Mouse (Mus musculus): ENCODE data around the gene Srbd1. TPM values are rescaled to one million over a fixed set of nuclear protein-coding genes. Genes with fewer than 3 reads are reported as not detected.

Gene Srbd1
- total and polyA plus RNA-seq, 2 experiments from 2014 or later: 8.3 to 13.2 TPM

- Histone ChIP-seq H3K9ac (replicated peaks; ENCODE audit: low read length, poor library complexity, severe bottlenecking) (no peak overlapping the region), H3K27me3 (ENCODE audit: insufficient read depth, low read length) (no peaks in the 10 kb centered on the region), H3K36me3 (ENCODE audit: insufficient read depth, low read length) (no peaks in the 10 kb centered on the region), H3K27ac (ENCODE audit: low read depth, low read length) (no peak overlapping the region), H3K9me3 (ENCODE audit: low read length) (no peaks in the 10 kb centered on the region), H3K4me1 (ENCODE audit: insufficient read depth, low read length) (no peaks in the 10 kb centered on the region), H3K4me2 (ENCODE audit: low read depth, low read length, poor library complexity, severe bottlenecking) (no peak overlapping the region), H3K4me3 (ENCODE audit: low read depth, low read length) (no peak overlapping the region)
- WGBS: 89% methylated on average over 8 of the region's 8 CpGs
- TF ChIP-seq CTCF (IDR thresholded peaks at IDR 0.05): no peak
- DNase-seq (ENCODE audit: low spot score) (no peak), ATAC-seq (ENCODE audit: low FRiP score) (no peak)
These were observed 170.4 kb downstream of the Srbd1 start for GRCm38 (mm10) chr17:85974591-85974990.

GRCm38 (mm10) chr17:85971120-85971519 lies 173.9 kb downstream of the Srbd1 start:
- Histone ChIP-seq H3K4me1 (ENCODE audit: insufficient read depth, low read length) (no peaks in the 10 kb centered on the region), H3K27me3 (ENCODE audit: insufficient read depth, low read length) (no peaks in the 10 kb centered on the region), H3K36me3 (ENCODE audit: insufficient read depth, low read length) (no peaks in the 10 kb centered on the region), H3K9me3 (ENCODE audit: low read length) (no peaks in the 10 kb centered on the region), H3K27ac (ENCODE audit: low read depth, low read length) (no peak overlapping the region), H3K4me3 (ENCODE audit: low read depth, low read length) (no peak overlapping the region), H3K4me2 (ENCODE audit: low read depth, low read length, poor library complexity, severe bottlenecking) (no peak overlapping the region), H3K9ac (replicated peaks; ENCODE audit: low read length, poor library complexity, severe bottlenecking) (no peak overlapping the region)
- DNase-seq (ENCODE audit: low spot score) (no peak), ATAC-seq (ENCODE audit: low FRiP score) (no peak)
- no peak for TF ChIP-seq CTCF (IDR thresholded peaks at IDR 0.05)
- WGBS: 54% methylated on average over 4 of the region's 4 CpGs

- H3K4me3 ChIP-seq (ENCODE audit: low read depth, low read length): no peak overlapping the region
- no peak for TF ChIP-seq CTCF (IDR thresholded peaks at IDR 0.05)
- ATAC-seq (ENCODE audit: low FRiP score) (no peak), DNase-seq (ENCODE audit: low spot score) (no peak)
- no peaks in the 10 kb centered on the region for H3K4me1 ChIP-seq (ENCODE audit: insufficient read depth, low read length)
- H3K36me3 ChIP-seq (ENCODE audit: insufficient read depth, low read length): no peaks in the 10 kb centered on the region
- no peak overlapping the region for H3K27ac ChIP-seq (ENCODE audit: low read depth, low read length)
- H3K4me2 ChIP-seq (ENCODE audit: low read depth, low read length, poor library complexity, severe bottlenecking): no peak overlapping the region
- no peaks in the 10 kb centered on the region for H3K27me3 ChIP-seq (ENCODE audit: insufficient read depth, low read length)
- no peak overlapping the region for H3K9ac ChIP-seq (replicated peaks; ENCODE audit: low read length, poor library complexity, severe bottlenecking)
- no peaks in the 10 kb centered on the region for H3K9me3 ChIP-seq (ENCODE audit: low read length)
- 65% methylated on average over 6 of the region's 6 CpGs for WGBS
These were observed 183.3 kb downstream of the Srbd1 start for GRCm38 (mm10) chr17:85961653-85962052.

GRCm38 (mm10) chr17:85951771-85952170 lies 193.2 kb downstream of the Srbd1 start:
- no peak for TF ChIP-seq CTCF (IDR thresholded peaks at IDR 0.05)
- Histone ChIP-seq H3K36me3 (ENCODE audit: insufficient read depth, low read length) (no peaks in the 10 kb centered on the region), H3K9ac (replicated peaks; ENCODE audit: low read length, poor library complexity, severe bottlenecking) (no peak overlapping the region), H3K4me2 (ENCODE audit: low read depth, low read length, poor library complexity, severe bottlenecking) (no peak overlapping the region), H3K9me3 (ENCODE audit: low read length) (no peaks in the 10 kb centered on the region), H3K4me1 (ENCODE audit: insufficient read depth, low read length) (no peaks in the 10 kb centered on the region), H3K27ac (ENCODE audit: low read depth, low read length) (no peak overlapping the region), H3K27me3 (ENCODE audit: insufficient read depth, low read length) (no peaks in the 10 kb centered on the region), H3K4me3 (ENCODE audit: low read depth, low read length) (no peak overlapping the region)
- WGBS: 70% methylated on average over 2 of the region's 2 CpGs
- no peak for ATAC-seq (ENCODE audit: low FRiP score)
- no peak for DNase-seq (ENCODE audit: low spot score)

GRCm38 (mm10) chr17:85949919-85950505 lies 195.0 kb downstream of the Srbd1 start:
- Histone ChIP-seq H3K27ac (ENCODE audit: low read depth, low read length) (no peak overlapping the region), H3K4me2 (ENCODE audit: low read depth, low read length, poor library complexity, severe bottlenecking) (no peak overlapping the region), H3K9me3 (ENCODE audit: low read length) (no peaks in the 10 kb centered on the region), H3K4me3 (ENCODE audit: low read depth, low read length) (no peak overlapping the region), H3K36me3 (ENCODE audit: insufficient read depth, low read length) (no peaks in the 10 kb centered on the region), H3K4me1 (ENCODE audit: insufficient read depth, low read length) (no peaks in the 10 kb centered on the region), H3K9ac (replicated peaks; ENCODE audit: low read length, poor library complexity, severe bottlenecking) (no peak overlapping the region), H3K27me3 (ENCODE audit: insufficient read depth, low read length) (no peaks in the 10 kb centered on the region)
- WGBS: 38% methylated on average over 14 of the region's 14 CpGs
- peak; percentile 51 for DNase-seq (ENCODE audit: low spot score)
- no peak for TF ChIP-seq CTCF (IDR thresholded peaks at IDR 0.05)
- no peak for ATAC-seq (ENCODE audit: low FRiP score)

- H3K27ac ChIP-seq (ENCODE audit: low read depth, low read length): no peak overlapping the region
- H3K4me2 ChIP-seq (ENCODE audit: low read depth, low read length, poor library complexity, severe bottlenecking): no peak overlapping the region
- no peak overlapping the region for H3K9ac ChIP-seq (replicated peaks; ENCODE audit: low read length, poor library complexity, severe bottlenecking)
- 70% methylated on average over 11 of the region's 11 CpGs for WGBS
- DNase-seq (ENCODE audit: low spot score) (no peak), ATAC-seq (ENCODE audit: low FRiP score) (no peak)
- H3K27me3 ChIP-seq (ENCODE audit: insufficient read depth, low read length): no peaks in the 10 kb centered on the region
- no peaks in the 10 kb centered on the region for H3K36me3 ChIP-seq (ENCODE audit: insufficient read depth, low read length)
- no peaks in the 10 kb centered on the region for H3K4me1 ChIP-seq (ENCODE audit: insufficient read depth, low read length)
- no peak overlapping the region for H3K4me3 ChIP-seq (ENCODE audit: low read depth, low read length)
- no peaks in the 10 kb centered on the region for H3K9me3 ChIP-seq (ENCODE audit: low read length)
- no peak for TF ChIP-seq CTCF (IDR thresholded peaks at IDR 0.05)
These were observed 195.8 kb downstream of the Srbd1 start for GRCm38 (mm10) chr17:85948911-85949909.
